Mouse (Mus musculus): ENCODE data around the gene Tyw1. TPM values are rescaled to one million over a fixed set of nuclear protein-coding genes. Genes with fewer than 3 reads are reported as not detected.

The Tyw1 gene
- polyA plus RNA-seq, 1 experiment = 23.6 TPM

GRCm38 (mm10) chr5:130294598-130294997, 39.2 kb downstream of the Tyw1 start:
- Histone ChIP-seq H3K79me2 (ENCODE audit: control insufficient read depth, insufficient read depth) (no peaks in the 10 kb centered on the region), H3ac (ENCODE audit: control insufficient read depth, insufficient read length) (no peak overlapping the region), H3K4me3 (no peak overlapping the region), H3K36me3 (ENCODE audit: control insufficient read depth, insufficient read depth) (peaks cover 4% of the 10 kb centered on the region), H3K4me2 (ENCODE audit: low read depth) (no peak overlapping the region), H3K27me3 (ENCODE audit: control insufficient read depth, insufficient read depth, insufficient read length) (no peaks in the 10 kb centered on the region)
- TF ChIP-seq MYOD1 (IDR thresholded peaks at IDR 0.05; ENCODE audit: control insufficient read depth in 1 of 3, insufficient read length in 2 of 3, low read depth in 2 of 3) (no peak), SRF (IDR thresholded peaks at IDR 0.05; ENCODE audit: control insufficient read depth, insufficient read length, low read depth) (no peak), E2F4 (IDR thresholded peaks at IDR 0.05; ENCODE audit: insufficient read depth) (no peak), USF1 (IDR thresholded peaks at IDR 0.05; ENCODE audit: low read depth) (no peak), MYOG (IDR thresholded peaks at IDR 0.05; ENCODE audit: control insufficient read depth in 1 of 3, insufficient read depth in 1 of 3, insufficient read length in 2 of 3, low read depth in 2 of 3) (no peak), POLR2A (IDR thresholded peaks at IDR 0.05; ENCODE audit: insufficient read length, low read depth) (no peak), TCF3 (IDR thresholded peaks at IDR 0.05; ENCODE audit: insufficient read length, low read depth) (no peak)

DNA sequence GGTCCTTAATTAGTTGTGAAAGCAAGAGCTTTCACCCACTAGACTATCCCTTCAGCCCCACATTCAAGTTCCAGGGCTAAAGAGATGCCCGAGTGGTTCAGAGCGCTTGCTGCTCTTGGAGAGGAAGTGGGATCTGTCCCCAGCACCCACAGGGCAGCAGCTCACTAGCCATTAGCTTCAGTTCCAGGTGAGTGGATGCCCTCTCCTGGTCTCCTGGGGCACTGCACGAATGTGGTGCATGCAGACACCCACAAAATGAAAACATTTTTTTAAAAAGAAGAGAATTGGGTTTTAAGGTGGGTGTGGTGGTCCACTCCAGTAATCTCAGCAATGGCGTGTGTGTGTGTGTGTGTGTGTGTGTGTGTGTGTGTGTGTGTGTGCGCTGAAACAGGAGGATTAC, 40.7 kb downstream of the Tyw1 start:
- H3K27me3 ChIP-seq (ENCODE audit: control insufficient read depth, insufficient read depth, insufficient read length) = no peaks in the 10 kb centered on the region
- H3K4me2 ChIP-seq (ENCODE audit: low read depth) = no peak overlapping the region
- no peak overlapping the region for H3ac ChIP-seq (ENCODE audit: control insufficient read depth, insufficient read length)
- H3K36me3 ChIP-seq (ENCODE audit: control insufficient read depth, insufficient read depth) = peaks cover 4% of the 10 kb centered on the region
- TF ChIP-seq POLR2AphosphoS2 (IDR thresholded peaks at IDR 0.05; ENCODE audit: insufficient read length, low read depth) = no peak
- TF ChIP-seq MYOD1 (IDR thresholded peaks at IDR 0.05; ENCODE audit: control insufficient read depth in 1 of 3, insufficient read length in 2 of 3, low read depth in 2 of 3) = no peak
- TF ChIP-seq POLR2A (IDR thresholded peaks at IDR 0.05; ENCODE audit: insufficient read length, low read depth) = no peak
- H3K4me3 ChIP-seq = no peak overlapping the region
- H3K79me2 ChIP-seq (ENCODE audit: control insufficient read depth, insufficient read depth) = no peaks in the 10 kb centered on the region

DNA sequence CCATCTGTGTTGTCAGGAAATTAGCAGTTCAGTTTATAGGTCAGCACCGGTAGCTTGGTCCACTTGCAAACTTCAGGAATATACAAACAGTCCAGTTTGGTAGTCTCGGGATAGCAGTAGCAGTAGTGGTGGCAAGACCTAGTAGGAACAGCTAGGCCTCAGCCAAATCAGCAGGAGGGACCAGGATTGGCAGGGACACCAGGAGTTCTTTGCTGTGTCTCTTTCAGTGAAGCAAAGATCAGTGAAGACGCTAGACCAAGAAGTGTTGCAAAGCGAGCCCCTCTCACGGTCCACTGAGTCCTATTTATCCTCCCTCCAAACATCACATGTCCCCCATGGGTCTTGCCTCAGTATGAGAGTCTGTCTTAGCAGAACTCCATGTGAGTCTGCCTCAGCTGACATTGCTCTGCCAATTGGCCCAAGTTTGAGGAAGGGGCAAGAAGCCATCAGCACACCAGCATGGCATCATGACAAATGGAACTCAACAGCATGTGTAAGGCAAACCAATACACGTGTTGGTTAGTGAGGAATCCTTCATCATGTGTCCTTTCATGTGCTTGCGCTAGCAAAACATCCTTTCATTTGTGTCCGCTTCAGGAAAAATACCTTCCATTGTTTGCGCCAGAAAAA, 43.5 kb downstream of the Tyw1 start:
- no peak for TF ChIP-seq MAX (IDR thresholded peaks at IDR 0.05; ENCODE audit: low read depth)
- TF ChIP-seq SRF (IDR thresholded peaks at IDR 0.05; ENCODE audit: control insufficient read depth, insufficient read length, low read depth) = no peak
- no peak for TF ChIP-seq CEBPB (IDR thresholded peaks at IDR 0.05; ENCODE audit: insufficient read depth, poor library complexity, severe bottlenecking)
- no peak for TF ChIP-seq TCF12 (IDR thresholded peaks at IDR 0.05; ENCODE audit: insufficient read depth, poor library complexity, severe bottlenecking)
- no peak for TF ChIP-seq MYOD1 (IDR thresholded peaks at IDR 0.05; ENCODE audit: control insufficient read depth in 1 of 3, insufficient read length in 2 of 3, low read depth in 2 of 3)
- TF ChIP-seq TCF3 (IDR thresholded peaks at IDR 0.05; ENCODE audit: insufficient read length, low read depth) = no peak
- no peak for TF ChIP-seq POLR2AphosphoS2 (IDR thresholded peaks at IDR 0.05; ENCODE audit: insufficient read length, low read depth)
- H3K36me3 ChIP-seq (ENCODE audit: control insufficient read depth, insufficient read depth) = peaks cover 4% of the 10 kb centered on the region
- no peak overlapping the region for H3K4me2 ChIP-seq (ENCODE audit: low read depth)
- H3K4me3 ChIP-seq = no peak overlapping the region
- H3ac ChIP-seq (ENCODE audit: control insufficient read depth, insufficient read length) = no peak overlapping the region
- no peaks in the 10 kb centered on the region for H3K27me3 ChIP-seq (ENCODE audit: control insufficient read depth, insufficient read depth, insufficient read length)
- H3K79me2 ChIP-seq (ENCODE audit: control insufficient read depth, insufficient read depth) = no peaks in the 10 kb centered on the region

DNA sequence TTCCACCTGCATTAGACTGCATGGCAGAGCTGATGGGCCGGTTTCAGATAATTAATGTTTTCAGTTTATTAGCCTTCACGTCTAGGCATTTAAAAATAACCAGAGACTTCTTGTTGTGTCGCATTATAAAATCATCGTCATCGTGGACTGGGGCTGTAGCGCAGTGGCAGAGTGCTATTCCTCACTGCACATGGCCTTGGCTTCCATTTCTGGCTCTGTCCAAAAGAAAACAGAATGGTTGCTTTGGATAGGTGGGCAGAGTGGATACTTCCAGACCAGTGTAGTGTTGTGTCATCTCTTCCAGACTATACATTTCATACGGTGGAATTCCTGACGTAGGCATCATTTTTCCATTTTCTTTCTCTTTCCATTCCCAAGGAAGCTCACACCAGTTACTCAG, 44.1 kb downstream of the Tyw1 start:
- TF ChIP-seq TCF12 (IDR thresholded peaks at IDR 0.05; ENCODE audit: insufficient read depth, poor library complexity, severe bottlenecking) (no peak), REST (IDR thresholded peaks at IDR 0.05; ENCODE audit: insufficient read depth, insufficient read length) (no peak), USF1 (IDR thresholded peaks at IDR 0.05; ENCODE audit: low read depth) (no peak), MYOG (IDR thresholded peaks at IDR 0.05; ENCODE audit: control insufficient read depth in 1 of 3, insufficient read depth in 1 of 3, insufficient read length in 2 of 3, low read depth in 2 of 3) (no peak), MYOD1 (IDR thresholded peaks at IDR 0.05; ENCODE audit: control insufficient read depth in 1 of 3, insufficient read length in 2 of 3, low read depth in 2 of 3) (no peak), SRF (IDR thresholded peaks at IDR 0.05; ENCODE audit: control insufficient read depth, insufficient read length, low read depth) (no peak), POLR2A (IDR thresholded peaks at IDR 0.05; ENCODE audit: insufficient read length, low read depth) (no peak), TCF3 (IDR thresholded peaks at IDR 0.05; ENCODE audit: insufficient read length, low read depth) (no peak), E2F4 (IDR thresholded peaks at IDR 0.05; ENCODE audit: insufficient read depth) (no peak), POLR2AphosphoS2 (IDR thresholded peaks at IDR 0.05; ENCODE audit: insufficient read length, low read depth) (no peak), CEBPB (IDR thresholded peaks at IDR 0.05; ENCODE audit: insufficient read depth, poor library complexity, severe bottlenecking) (no peak), MAX (IDR thresholded peaks at IDR 0.05; ENCODE audit: low read depth) (no peak)
- H3K4me3 ChIP-seq = no peak overlapping the region
- H3ac ChIP-seq (ENCODE audit: control insufficient read depth, insufficient read length) = no peak overlapping the region
- no peaks in the 10 kb centered on the region for H3K27me3 ChIP-seq (ENCODE audit: control insufficient read depth, insufficient read depth, insufficient read length)
- peaks cover 4% of the 10 kb centered on the region for H3K36me3 ChIP-seq (ENCODE audit: control insufficient read depth, insufficient read depth)
- no peaks in the 10 kb centered on the region for H3K79me2 ChIP-seq (ENCODE audit: control insufficient read depth, insufficient read depth)
- no peak overlapping the region for H3K4me2 ChIP-seq (ENCODE audit: low read depth)

GRCm38 (mm10) chr5:130303611-130304010, 48.2 kb downstream of the Tyw1 start:
- no peak overlapping the region for H3ac ChIP-seq (ENCODE audit: control insufficient read depth, insufficient read length)
- H3K27me3 ChIP-seq (ENCODE audit: control insufficient read depth, insufficient read depth, insufficient read length) = no peaks in the 10 kb centered on the region
- TF ChIP-seq REST (IDR thresholded peaks at IDR 0.05; ENCODE audit: insufficient read depth, insufficient read length) (no peak), POLR2A (IDR thresholded peaks at IDR 0.05; ENCODE audit: insufficient read length, low read depth) (no peak), TCF12 (IDR thresholded peaks at IDR 0.05; ENCODE audit: insufficient read depth, poor library complexity, severe bottlenecking) (no peak), MYOD1 (IDR thresholded peaks at IDR 0.05; ENCODE audit: control insufficient read depth in 1 of 3, insufficient read length in 2 of 3, low read depth in 2 of 3) (no peak), E2F4 (IDR thresholded peaks at IDR 0.05; ENCODE audit: insufficient read depth) (no peak), USF1 (IDR thresholded peaks at IDR 0.05; ENCODE audit: low read depth) (no peak), POLR2AphosphoS2 (IDR thresholded peaks at IDR 0.05; ENCODE audit: insufficient read length, low read depth) (no peak), SRF (IDR thresholded peaks at IDR 0.05; ENCODE audit: control insufficient read depth, insufficient read length, low read depth) (no peak), CEBPB (IDR thresholded peaks at IDR 0.05; ENCODE audit: insufficient read depth, poor library complexity, severe bottlenecking) (no peak), MYOG (IDR thresholded peaks at IDR 0.05; ENCODE audit: control insufficient read depth in 1 of 3, insufficient read depth in 1 of 3, insufficient read length in 2 of 3, low read depth in 2 of 3) (no peak), TCF3 (IDR thresholded peaks at IDR 0.05; ENCODE audit: insufficient read length, low read depth) (no peak), MAX (IDR thresholded peaks at IDR 0.05; ENCODE audit: low read depth) (no peak)
- H3K79me2 ChIP-seq (ENCODE audit: control insufficient read depth, insufficient read depth) = no peaks in the 10 kb centered on the region
- H3K4me2 ChIP-seq (ENCODE audit: low read depth) = no peak overlapping the region
- peaks cover 10% of the 10 kb centered on the region for H3K36me3 ChIP-seq (ENCODE audit: control insufficient read depth, insufficient read depth)
- no peak overlapping the region for H3K4me3 ChIP-seq

Measured in myocyte (in vitro differentiated cells).